Mouse (Mus musculus): ENCODE measurements at regions not wholly inside any gene's neighbourhood (a gene's known extent, or its start where the extent isn't known, plus 50 kb on each side); places are given as distances from the start of the nearest gene placed in this dataset.

GRCm38 (mm10) chr7:113010150-113010549 lies 56.4 kb downstream of the Rassf10 start:
- TF ChIP-seq EP300 (IDR thresholded peaks at IDR 0.05; ENCODE audit: low read depth) (no peak), CTCF (IDR thresholded peaks at IDR 0.05; ENCODE audit: low read depth) (no peak)
